Mouse (Mus musculus): ENCODE measurements around the gene Sprr2d. TPM values are rescaled to one million over a fixed set of nuclear protein-coding genes. Genes with fewer than 3 reads are reported as not detected.

Gene Sprr2d
- not detected in 2 replicates for polyA plus RNA-seq (2015; fragmentation: Nextera tagmentation; extraction: Ambion mirVana)

DNA sequence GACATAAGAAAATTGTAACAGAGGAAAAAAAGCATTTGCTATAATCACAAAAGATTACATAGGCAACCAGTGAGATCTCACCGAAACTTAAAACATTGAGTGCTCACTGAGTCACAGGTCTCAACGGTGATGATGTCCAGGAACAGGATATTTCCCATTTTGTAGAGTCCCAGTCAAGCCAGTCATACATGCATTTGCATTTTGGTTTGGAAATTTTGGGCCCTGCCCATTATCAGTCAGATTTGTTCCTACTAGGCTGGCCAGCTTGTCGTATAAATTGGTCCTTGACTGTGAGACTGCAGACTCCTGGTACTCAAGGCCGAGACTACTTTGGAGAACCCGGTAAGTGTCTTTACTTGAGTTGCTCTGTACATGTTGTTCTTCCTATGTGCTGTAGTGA, at the start of gene Sprr2d:
Sprr2d (plus strand) TSS at position 301 of the 400 bp plus-strand sequence.
- 84% methylated on average over 5 of the region's 5 CpGs for WGBS
- Histone ChIP-seq H3K27ac (no peak within 1 kb of the TSS), H3K9ac (no peak within 1 kb of the TSS), H3K4me1 (replicated peaks) (no peaks in the 10 kb centered on the region), H3K9me3 (replicated peaks) (no peaks in the 10 kb centered on the region), H3K4me3 (no peak within 1 kb of the TSS), H3K27me3 (no peaks in the 10 kb centered on the region), H3K4me2 (no peak within 1 kb of the TSS), H3K36me3 (no peaks in the 10 kb centered on the region)
- ATAC-seq (replicated peaks; ENCODE audit: insufficient number of reproducible peaks, insufficient read depth, low FRiP score, low read depth): no peak

DNA sequence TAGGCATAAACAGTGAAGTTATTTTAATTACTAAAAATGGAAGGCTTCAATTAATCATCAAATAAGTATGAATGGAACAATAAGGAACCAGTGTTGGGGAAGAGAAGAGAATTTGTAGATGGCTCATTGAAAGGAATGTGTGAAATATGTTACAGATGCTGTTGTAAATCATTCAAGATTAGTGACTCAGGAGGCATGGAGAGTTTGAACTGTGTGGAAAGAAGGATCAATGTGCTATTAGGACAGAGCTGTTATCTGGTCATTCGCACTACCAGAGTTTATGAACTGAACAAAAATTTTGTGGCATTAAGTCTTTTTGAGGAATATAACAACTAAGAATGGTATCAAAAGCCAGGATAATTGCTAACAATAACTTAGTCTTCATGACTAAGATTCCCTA, 31.5 kb upstream of the Sprr2d start:
- ATAC-seq (replicated peaks; ENCODE audit: insufficient number of reproducible peaks, insufficient read depth, low FRiP score, low read depth): no peak
- 83% methylated on average over 1 of the region's 1 CpGs for whole genome bisulfite sequencing
- no peaks in the 10 kb centered on the region for H3K4me1 ChIP-seq (replicated peaks)

DNA sequence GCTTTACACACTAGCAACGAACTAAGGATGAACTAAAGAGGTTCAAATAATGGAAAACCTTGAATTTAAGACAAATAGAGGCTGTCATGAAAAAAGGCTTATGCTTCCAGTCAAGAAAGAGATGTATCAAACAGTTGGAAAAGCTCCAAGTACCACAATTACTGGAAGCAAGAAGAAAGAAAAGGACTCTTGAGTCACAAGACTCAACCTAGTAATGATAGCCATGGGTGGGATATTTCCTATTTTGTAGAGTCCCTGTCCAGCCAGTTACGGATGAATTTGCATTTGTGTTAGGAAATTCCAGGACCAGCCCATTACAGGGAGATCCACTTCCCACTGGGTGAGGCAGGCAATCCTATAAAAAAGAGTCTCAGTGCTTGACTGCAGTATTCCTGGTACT, 22.6 kb upstream of the Sprr2d start, which contains the start of gene Sprr2b:
Sprr2b (plus strand) TSS at position 301 of the 400 bp plus-strand sequence.
- Histone ChIP-seq H3K27ac (no peak within 1 kb of the TSS), H3K4me1 (replicated peaks) (no peaks in the 10 kb centered on the region), H3K4me2 (no peak within 1 kb of the TSS), H3K27me3 (no peaks in the 10 kb centered on the region), H3K9me3 (replicated peaks) (no peaks in the 10 kb centered on the region), H3K36me3 (no peaks in the 10 kb centered on the region), H3K4me3 (no peak within 1 kb of the TSS), H3K9ac (no peak within 1 kb of the TSS)
- WGBS: 70% methylated on average over 2 of the region's 2 CpGs
- no peak for ATAC-seq (replicated peaks; ENCODE audit: insufficient number of reproducible peaks, insufficient read depth, low FRiP score, low read depth)

More for the DNA sequence above, 31.5 kb upstream of the Sprr2d start:
- Histone ChIP-seq H3K27ac (no peak overlapping the region), H3K9ac (no peak overlapping the region), H3K27me3 (no peaks in the 10 kb centered on the region), H3K9me3 (replicated peaks) (no peaks in the 10 kb centered on the region), H3K36me3 (no peaks in the 10 kb centered on the region), H3K4me2 (no peak overlapping the region), H3K4me3 (no peak overlapping the region)

GRCm38 (mm10) chr3:92317384-92317783, 21.6 kb upstream of the Sprr2d start:
- H3K4me2 ChIP-seq: no peak overlapping the region
- H3K9ac ChIP-seq: no peak overlapping the region
- H3K36me3 ChIP-seq: no peaks in the 10 kb centered on the region
- no peak for ATAC-seq (replicated peaks; ENCODE audit: insufficient number of reproducible peaks, insufficient read depth, low FRiP score, low read depth)
- H3K4me1 ChIP-seq (replicated peaks): no peaks in the 10 kb centered on the region
- WGBS: 64% methylated on average over 2 of the region's 2 CpGs
- H3K27ac ChIP-seq: no peak overlapping the region
- no peaks in the 10 kb centered on the region for H3K9me3 ChIP-seq (replicated peaks)
- no peak overlapping the region for H3K4me3 ChIP-seq
- no peaks in the 10 kb centered on the region for H3K27me3 ChIP-seq

GRCm38 (mm10) chr3:92336278-92336677, 2.7 kb upstream of the Sprr2d start:
- no peak overlapping the region for H3K4me2 ChIP-seq
- H3K4me3 ChIP-seq: no peak overlapping the region
- no peaks in the 10 kb centered on the region for H3K9me3 ChIP-seq (replicated peaks)
- no peaks in the 10 kb centered on the region for H3K4me1 ChIP-seq (replicated peaks)
- WGBS: 68% methylated on average over 1 of the region's 1 CpGs
- ATAC-seq (replicated peaks; ENCODE audit: insufficient number of reproducible peaks, insufficient read depth, low FRiP score, low read depth): no peak
- H3K36me3 ChIP-seq: no peaks in the 10 kb centered on the region
- H3K27ac ChIP-seq: no peak overlapping the region
- no peaks in the 10 kb centered on the region for H3K27me3 ChIP-seq
- H3K9ac ChIP-seq: no peak overlapping the region

DNA sequence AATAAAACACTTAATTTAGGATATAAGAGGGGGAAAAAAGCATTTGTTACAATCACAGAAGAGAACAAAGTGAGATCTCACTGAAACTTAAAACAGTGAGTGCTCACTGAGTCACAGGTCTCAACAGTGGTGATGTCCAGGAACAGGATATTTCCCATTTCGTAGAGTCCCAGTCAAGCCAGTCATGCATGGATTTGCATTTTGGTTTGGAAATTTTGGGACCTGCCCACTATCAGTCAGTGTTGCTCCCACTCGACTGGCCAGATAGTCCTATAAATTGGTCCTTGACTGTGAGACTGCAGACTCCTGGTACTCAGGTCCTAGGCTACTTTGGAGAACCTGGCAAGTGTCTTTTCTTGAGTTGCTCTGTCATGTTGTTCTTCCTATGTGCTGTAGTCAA, 12.9 kb downstream of the Sprr2d start, which contains the start of gene Sprr2e:
Sprr2e (plus strand) TSS at position 301 of the 400 bp plus-strand sequence.
- Histone ChIP-seq H3K4me1 (replicated peaks) (no peaks in the 10 kb centered on the region), H3K9me3 (replicated peaks) (no peaks in the 10 kb centered on the region), H3K27me3 (no peaks in the 10 kb centered on the region), H3K36me3 (no peaks in the 10 kb centered on the region), H3K9ac (no peak within 1 kb of the TSS), H3K4me2 (no peak within 1 kb of the TSS), H3K27ac (no peak within 1 kb of the TSS), H3K4me3 (no peak within 1 kb of the TSS)
- 80% methylated on average over 2 of the region's 2 CpGs for WGBS
- ATAC-seq (replicated peaks; ENCODE audit: insufficient number of reproducible peaks, insufficient read depth, low FRiP score, low read depth): no peak

- ATAC-seq (replicated peaks; ENCODE audit: insufficient number of reproducible peaks, insufficient read depth, low FRiP score, low read depth): no peak
- H3K9ac ChIP-seq: no peak overlapping the region
- no peaks in the 10 kb centered on the region for H3K9me3 ChIP-seq (replicated peaks)
- H3K27ac ChIP-seq: no peak overlapping the region
- H3K4me1 ChIP-seq (replicated peaks): no peaks in the 10 kb centered on the region
- H3K27me3 ChIP-seq: no peaks in the 10 kb centered on the region
- H3K4me3 ChIP-seq: no peak overlapping the region
- no peak overlapping the region for H3K4me2 ChIP-seq
- H3K36me3 ChIP-seq: no peaks in the 10 kb centered on the region
Observed at GRCm38 (mm10) chr3:92361619-92362018, 22.7 kb downstream of the Sprr2d start.

DNA sequence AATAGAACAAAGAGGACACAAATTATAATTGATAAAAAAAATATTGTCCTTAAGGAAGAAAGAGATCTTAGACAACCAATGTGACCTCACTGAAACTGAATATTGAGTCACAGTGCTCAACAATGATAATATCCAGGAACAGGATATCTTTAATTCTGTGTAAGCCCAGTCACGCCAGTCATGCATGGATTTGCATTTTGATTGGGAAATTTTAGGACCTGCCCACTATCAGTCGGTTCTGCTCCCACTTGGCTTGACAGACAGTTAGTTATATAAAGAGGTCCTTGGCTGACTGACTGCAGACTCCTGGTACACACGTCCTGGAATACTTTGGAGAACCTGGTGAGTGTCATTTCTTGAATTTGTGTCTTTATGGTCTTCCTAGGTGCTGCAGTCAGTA, 25.9 kb downstream of the Sprr2d start, which contains the start of gene Sprr2f:
Sprr2f (plus strand) TSS at position 301 of the 400 bp plus-strand sequence.
- 60% methylated on average over 3 of the region's 3 CpGs for WGBS
- no peak within 1 kb of the TSS for H3K4me2 ChIP-seq
- H3K27me3 ChIP-seq: no peaks in the 10 kb centered on the region
- no peaks in the 10 kb centered on the region for H3K4me1 ChIP-seq (replicated peaks)
- H3K4me3 ChIP-seq: no peak within 1 kb of the TSS
- no peaks in the 10 kb centered on the region for H3K36me3 ChIP-seq
- H3K9ac ChIP-seq: no peak within 1 kb of the TSS
- ATAC-seq (replicated peaks; ENCODE audit: insufficient number of reproducible peaks, insufficient read depth, low FRiP score, low read depth): no peak
- no peak within 1 kb of the TSS for H3K27ac ChIP-seq
- no peaks in the 10 kb centered on the region for H3K9me3 ChIP-seq (replicated peaks)

GRCm38 (mm10) chr3:92373613-92374012, 34.7 kb downstream of the Sprr2d start:
- H3K9me3 ChIP-seq (replicated peaks): no peaks in the 10 kb centered on the region
- H3K9ac ChIP-seq: no peak overlapping the region
- 74% methylated on average over 2 of the region's 2 CpGs for WGBS
- no peak overlapping the region for H3K4me2 ChIP-seq
- H3K27ac ChIP-seq: no peak overlapping the region
- H3K4me3 ChIP-seq: no peak overlapping the region
- no peaks in the 10 kb centered on the region for H3K4me1 ChIP-seq (replicated peaks)
- no peaks in the 10 kb centered on the region for H3K27me3 ChIP-seq
- no peaks in the 10 kb centered on the region for H3K36me3 ChIP-seq
- ATAC-seq (replicated peaks; ENCODE audit: insufficient number of reproducible peaks, insufficient read depth, low FRiP score, low read depth): no peak

GRCm38 (mm10) chr3:92385385-92385784, 46.4 kb downstream of the Sprr2d start, which contains the start of gene Sprr2h:
Gene Sprr2h, plus strand, starts transcription at chr3:92385685.
- no peak for ATAC-seq (replicated peaks; ENCODE audit: insufficient number of reproducible peaks, insufficient read depth, low FRiP score, low read depth)
- no peaks in the 10 kb centered on the region for H3K9me3 ChIP-seq (replicated peaks)
- no peak within 1 kb of the TSS for H3K4me2 ChIP-seq
- 80% methylated on average over 1 of the region's 1 CpGs for WGBS
- no peaks in the 10 kb centered on the region for H3K36me3 ChIP-seq
- H3K4me1 ChIP-seq (replicated peaks): no peaks in the 10 kb centered on the region
- no peak within 1 kb of the TSS for H3K27ac ChIP-seq
- H3K27me3 ChIP-seq: no peaks in the 10 kb centered on the region
- no peak within 1 kb of the TSS for H3K4me3 ChIP-seq
- no peak within 1 kb of the TSS for H3K9ac ChIP-seq
